Mouse (Mus musculus) right cerebral cortex, adult 18-20 months (tissue): ENCODE measurements around the gene Themis2.
"Not testable (repeated sequence)": the region's sequence is repeated elsewhere in the genome, so short reads cannot be mapped to it uniquely, and the experiment has no call there.

Source experiments
- DNase-seq: peaks from one replicate; pipeline ENCODE4 v3.0.0; 2022; ENCODE audit warnings: mixed read lengths

Themis2 gene

GRCm38 (mm10) chr4:132798666-132799065, 2.5 kb upstream of the Themis2 start:
- not testable (repeated sequence) for DNase-seq

GRCm38 (mm10) chr4:132798028-132798427, 1.8 kb upstream of the Themis2 start:
- no peak for DNase-seq

- no peak for DNase-seq
These were observed 1.3 kb upstream of the Themis2 start for GRCm38 (mm10) chr4:132797461-132797860.

GRCm38 (mm10) chr4:132795171-132795570, 1.0 kb downstream of the Themis2 start:
- no peak for DNase-seq

GRCm38 (mm10) chr4:132794760-132795159, 1.4 kb downstream of the Themis2 start:
- DNase-seq, result no peak

- no peak for DNase-seq
These were observed 2.2 kb downstream of the Themis2 start for GRCm38 (mm10) chr4:132794028-132794427.

GRCm38 (mm10) chr4:132793322-132794004, 2.7 kb downstream of the Themis2 start:
- not testable (repeated sequence) for DNase-seq

- DNase-seq, result no peak
These were observed 6.5 kb downstream of the Themis2 start for GRCm38 (mm10) chr4:132789731-132790130.

GRCm38 (mm10) chr4:132785228-132785627, 11.0 kb downstream of the Themis2 start:
- DNase-seq, result no peak

- DNase-seq, result no peak
These were observed 12.5 kb downstream of the Themis2 start for GRCm38 (mm10) chr4:132783732-132784131.

GRCm38 (mm10) chr4:132780288-132780687, 15.9 kb downstream of the Themis2 start:
- no peak for DNase-seq

GRCm38 (mm10) chr4:132778562-132779201, 17.5 kb downstream of the Themis2 start:
- no peak for DNase-seq

- DNase-seq, result peak; percentile 71
These were observed 19.4 kb downstream of the Themis2 start for GRCm38 (mm10) chr4:132776764-132777163.

- DNase-seq, result no peak
These were observed 21.3 kb downstream of the Themis2 start for GRCm38 (mm10) chr4:132774905-132775304.

- DNase-seq, result no peak
These were observed 24.4 kb downstream of the Themis2 start for GRCm38 (mm10) chr4:132771776-132772175.

GRCm38 (mm10) chr4:132767914-132768876, 28.0 kb downstream of the Themis2 start, which contains the start of gene Rpa2:
TSS of gene Rpa2 (plus strand) at chr4:132768332.
- DNase-seq, result peak; percentile 99

GRCm38 (mm10) chr4:132763125-132763524, 33.1 kb downstream of the Themis2 start:
- DNase-seq, result not testable (repeated sequence)

GRCm38 (mm10) chr4:132762602-132763001, 33.6 kb downstream of the Themis2 start:
- no peak for DNase-seq

GRCm38 (mm10) chr4:132760296-132760695, 35.9 kb downstream of the Themis2 start:
- DNase-seq, result no peak

- DNase-seq, result peak; percentile 65
These were observed 38.4 kb downstream of the Themis2 start for GRCm38 (mm10) chr4:132757633-132758351.

GRCm38 (mm10) chr4:132756974-132757373, 39.2 kb downstream of the Themis2 start, which contains the start of gene Smpdl3b:
TSS of gene Smpdl3b (minus strand) at chr4:132757252.
- peak; percentile 83 for DNase-seq

GRCm38 (mm10) chr4:132752992-132753391, 43.2 kb downstream of the Themis2 start:
- DNase-seq, result no peak
